Mouse (Mus musculus): Measurements from ENCODE around the gene Muc5ac. TPM values are rescaled to one million over a fixed set of nuclear protein-coding genes. Genes with fewer than 3 reads are reported as not detected.

The Muc5ac gene
- total RNA-seq, 4 experiments from 2014 or later: 0.02 TPM; not detected in 2

GRCm38 (mm10) chr7:141824398-141824797, 35.6 kb downstream of the Muc5ac start:
- no peak for DNase-seq (ENCODE audit: low spot score in 2 of 2)

GRCm38 (mm10) chr7:141835941-141836340, 47.2 kb downstream of the Muc5ac start:
- DNase-seq (ENCODE audit: low spot score in 2 of 2): no peak

GRCm38 (mm10) chr7:141836423-141836822, 47.7 kb downstream of the Muc5ac start:
- no peak for DNase-seq (ENCODE audit: low spot score in 2 of 2)

DNA sequence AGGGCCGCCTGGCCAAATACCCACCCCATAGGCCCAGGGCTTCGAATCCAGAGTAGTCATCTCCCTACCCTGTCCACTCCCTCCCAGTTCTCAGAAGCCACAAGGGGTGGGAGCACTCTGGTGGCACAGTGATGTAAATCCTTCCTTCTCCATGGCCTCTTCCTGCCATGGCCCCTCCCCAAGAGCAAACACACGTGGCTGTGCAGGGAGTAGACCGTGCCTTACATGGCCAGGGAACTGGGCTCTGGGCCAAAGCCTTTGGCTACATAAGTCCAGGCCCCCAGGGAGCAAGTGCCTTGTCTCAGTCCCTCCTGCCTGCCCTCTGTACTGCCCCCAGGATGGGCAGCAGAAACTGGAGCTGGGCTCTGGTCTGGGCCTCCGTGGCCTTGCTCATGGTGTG, 50.0 kb downstream of the Muc5ac start, which contains the start of gene Muc5b:
TSS of gene Muc5b (plus strand) at position 292 of the 400 bp plus-strand sequence.
- no peak for DNase-seq (ENCODE audit: low spot score in 2 of 2)

DNA sequence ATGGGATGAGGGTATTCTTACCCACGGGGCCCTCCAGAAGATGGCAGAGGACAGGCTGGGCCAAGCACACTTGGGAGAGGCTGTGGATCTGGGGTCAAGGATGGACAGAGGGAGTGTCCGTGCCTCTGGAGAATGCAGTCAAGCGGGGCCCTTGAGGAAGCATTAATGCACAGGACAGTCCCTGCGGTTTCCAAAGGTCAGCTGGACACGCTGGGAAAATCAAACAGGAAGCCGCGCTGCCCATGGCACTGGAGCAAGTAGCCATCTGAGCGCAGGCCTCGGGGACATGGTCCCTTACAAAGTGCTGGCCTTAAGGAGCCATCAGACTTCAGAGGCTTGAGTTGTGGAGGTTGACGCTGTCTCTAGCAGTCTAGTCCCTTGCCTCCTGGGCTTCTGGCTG, 51.6 kb downstream of the Muc5ac start:
- no peak for DNase-seq (ENCODE audit: low spot score in 2 of 2)

DNA sequence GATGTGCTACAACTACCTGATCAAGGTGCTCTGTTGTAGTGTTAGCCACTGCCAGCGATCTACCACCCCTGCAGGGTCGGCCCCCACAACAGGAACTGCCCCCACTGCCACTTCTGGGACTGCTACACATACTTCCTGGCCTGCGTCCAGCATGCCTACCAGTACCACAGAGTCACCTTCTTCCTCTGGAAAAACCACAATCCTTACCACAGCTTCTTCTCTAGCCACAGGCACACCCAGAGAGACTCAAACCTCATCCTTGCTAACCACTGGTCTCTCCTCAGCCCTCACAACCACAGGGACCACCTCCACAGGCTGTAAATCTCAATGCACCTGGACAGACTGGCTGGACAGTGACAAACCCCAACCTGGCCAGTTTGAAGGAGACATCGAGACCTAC, 72.3 kb downstream of the Muc5ac start:
- no peak for DNase-seq (ENCODE audit: low spot score in 2 of 2)

Other genes starting within 250 kb of the Muc5ac start
- 10 to 100 TPM; 66.8 to 72.6 (median 69.2) TPM for gene Chid1, start 249.1 kb upstream of the Muc5ac start, total RNA-seq (2022)
- gene Ap2a2, start 226.8 kb upstream of the Muc5ac start, total RNA-seq (2022): 100 to 1,000 TPM; 188 to 206 (median 202) TPM
- not detected for gene Muc6, start 133.7 kb upstream of the Muc5ac start, total RNA-seq (2022)
- gene Muc2, start 98.6 kb upstream of the Muc5ac start, total RNA-seq (2022): 1 to 10 TPM in 1 of 4 experiments, under 1 TPM in 3; 0.28 to 1.2 (median 0.50) TPM
- not detected for gene Muc5b, start 50.1 kb downstream of the Muc5ac start, total RNA-seq (2022)
- 100 to 1,000 TPM; 107 to 115 (median 111) TPM for gene Tollip, start 129.5 kb downstream of the Muc5ac start, total RNA-seq (2022)
- gene Brsk2, start 160.8 kb downstream of the Muc5ac start, total RNA-seq (2022): 100 to 1,000 TPM; 190 to 209 (median 202) TPM